In genomic region chr9:27665659-27666058, GRCm38 (mm10) we compare ENCODE assay signal across 20 mouse cellular contexts.
DNase-seq lines count a peak whose midpoint lies in the region; ATAC-seq lines count a peak whose summit lies in the region.
"Had no signal": no experiment of that assay in that cellular context is flagged by ENCODE, and none has a peak within 500 bp of the region (broad histone marks: within the 10 kb centered on the region; RNA-seq: fewer than 3 reads in every experiment).

No protein-coding gene starts in this region.

- H3K9ac ChIP-seq in heart, embryonic 12.5 days = no peak overlapping the region
- H3K9ac ChIP-seq in liver, embryonic 12.5 days = no peak overlapping the region
- H3K9ac ChIP-seq: embryonic facial prominence, embryonic 15.5 days; forebrain, embryonic 13.5 days; hindbrain, embryonic 15.5 days; limb, embryonic 12.5 days had no signal

- no peaks in the 10 kb centered on the region; the same call in 1 of the 2 replicates for H3K9me3 ChIP-seq in heart, embryonic 12.5 days (replicated peaks)
- no peaks in the 10 kb centered on the region for H3K9me3 ChIP-seq in liver, embryonic 12.5 days (replicated peaks)
- H3K9me3 ChIP-seq: embryonic facial prominence, embryonic 15.5 days; forebrain, embryonic 13.5 days; hindbrain, embryonic 15.5 days; limb, embryonic 12.5 days had no signal

- no peaks in the 10 kb centered on the region for H3K27me3 ChIP-seq in heart, embryonic 12.5 days (replicated peaks)
- no peaks in the 10 kb centered on the region for H3K27me3 ChIP-seq in liver, embryonic 12.5 days (replicated peaks)
- H3K27me3 ChIP-seq: embryonic facial prominence, embryonic 15.5 days; forebrain, embryonic 13.5 days; hindbrain, embryonic 15.5 days; limb, embryonic 12.5 days; Patski had no signal

- no peak overlapping the region for H3K27ac ChIP-seq in heart, embryonic 12.5 days (ENCODE audit: poor library complexity, severe bottlenecking)
- H3K27ac ChIP-seq in liver, embryonic 12.5 days = peak overlapping the region; percentile 82
- H3K27ac ChIP-seq: embryonic facial prominence, embryonic 15.5 days; forebrain, embryonic 13.5 days; hindbrain, embryonic 15.5 days; limb, embryonic 12.5 days had no signal

- H3K4me3 ChIP-seq in heart, embryonic 12.5 days = no peak overlapping the region
- no peak overlapping the region for H3K4me3 ChIP-seq in liver, embryonic 12.5 days
- H3K4me3 ChIP-seq: embryonic facial prominence, embryonic 15.5 days; forebrain, embryonic 13.5 days; hindbrain, embryonic 15.5 days; limb, embryonic 12.5 days had no signal

- WGBS in heart, embryonic 12.5 days = 77% methylated on average over 2 of the region's 2 CpGs
- 16% methylated on average over 2 of the region's 2 CpGs for WGBS in liver, embryonic 12.5 days (ENCODE audit: insufficient replicate concordance)

- DNase-seq in heart, postnatal 25 days (ENCODE audit: low spot score) = no peak
- DNase-seq in 3134 (ENCODE audit: extremely low read depth, insufficient read length, low spot score) (peak; percentile 5), MEL-GATA-1-ER (ENCODE audit: extremely low read depth, low read depth) (peak; percentile 98)
- no peak for DNase-seq in neural tube, embryonic 10.5 days (ENCODE audit: extremely low spot score, low spot score)
- no peak for DNase-seq in kidney, postnatal 4 days
- no peak for DNase-seq in urinary bladder, postnatal 36 days (ENCODE audit: low spot score in 2 of 2)
- DNase-seq: cerebellum, adult 2 months; kidney, postnatal 14 days; midbrain, embryonic 14.5 days; right cerebral cortex, adult 18-20 months; spleen, adult 18-20 months; thymus, postnatal 25 days had no signal

- H3K36me3 ChIP-seq in heart, embryonic 12.5 days = no peaks in the 10 kb centered on the region
- H3K36me3 ChIP-seq in liver, embryonic 12.5 days = no peaks in the 10 kb centered on the region
- H3K36me3 ChIP-seq: embryonic facial prominence, embryonic 15.5 days; hindbrain, embryonic 15.5 days; limb, embryonic 12.5 days had no signal

- no peak overlapping the region for H3K4me2 ChIP-seq in heart, embryonic 12.5 days
- peak overlapping the region; percentile 35 for H3K4me2 ChIP-seq in liver, embryonic 12.5 days
- H3K4me2 ChIP-seq: embryonic facial prominence, embryonic 15.5 days; forebrain, embryonic 13.5 days; hindbrain, embryonic 15.5 days; limb, embryonic 12.5 days had no signal

- ATAC-seq in heart, embryonic 12.5 days (ENCODE audit: insufficient number of reproducible peaks, low FRiP score) = peak; percentile 53; the same call in 1 of the 2 replicates
- peak; percentile 88 for ATAC-seq in liver, embryonic 12.5 days
- ATAC-seq: forebrain, embryonic 13.5 days; intestine, postnatal 0 days; Patski had no signal

- H3K4me1 ChIP-seq in heart, embryonic 12.5 days (replicated peaks) = peaks cover 6% of the 10 kb centered on the region
- peaks cover 48% of the 10 kb centered on the region for H3K4me1 ChIP-seq in liver, embryonic 12.5 days
- H3K4me1 ChIP-seq: embryonic facial prominence, embryonic 15.5 days; limb, embryonic 12.5 days had no signal

- intact Hi-C loops in heart, postnatal 25 days (cut with DNase I) = no loop called here

Comparison
In these comparisons a context has a peak if more than half of its experiments do, and no peak if none do; other contexts are left out.
1. DNase-seq: peak in 3134 (single experiment) and MEL-GATA-1-ER (single experiment); none in heart, postnatal 25 days (single experiment), neural tube, embryonic 10.5 days (single experiment), kidney, postnatal 4 days (0 of 2) and urinary bladder, postnatal 36 days (0 of 2).